Mouse (Mus musculus) kidney, embryonic 14.5 days (tissue): Measurements from ENCODE around the gene Sf3a1. TPM values are rescaled to one million over a fixed set of nuclear protein-coding genes. Genes with fewer than 3 reads are reported as not detected.

Source experiments
- ATAC-seq: fragments of 200-750 bp; cut with Nextera tagmentation; 2 replicates; pipeline ENCODE4 v1.8.0; 2017; ENCODE audit warnings: moderate number of reproducible peaks, mild to moderate bottlenecking, moderate TSS enrichment, moderate library complexity; ENCODE audit not compliant: low FRiP score, low TSS enrichment
- H3K27ac ChIP-seq: fragments of 300-500 bp; sonication (generic); 2 replicates; pipeline ENCODE4 v1.5.1; 2014; ENCODE audit warnings: low read depth, mild to moderate bottlenecking, low read length, moderate library complexity, mixed read lengths
- H3K27me3 ChIP-seq: fragments of 300-500 bp; sonication (generic); 2 replicates; pipeline ENCODE4 v1.6.1; 2014; ENCODE audit warnings: mild to moderate bottlenecking, low read length; ENCODE audit not compliant: control insufficient read depth, insufficient read depth
- H3K36me3 ChIP-seq: fragments of 300-500 bp; sonication (generic); 2 replicates; pipeline ENCODE4 v1.6.1; 2014; ENCODE audit warnings: low read length, mixed read lengths; ENCODE audit not compliant: control insufficient read depth, insufficient read depth
- H3K4me1 ChIP-seq: fragments of 300-500 bp; sonication (generic); 2 replicates; pipeline ENCODE4 v1.6.1; 2014; ENCODE audit warnings: low read length, mixed read lengths; ENCODE audit not compliant: control insufficient read depth, insufficient read depth
- H3K4me2 ChIP-seq: fragments of 300-500 bp; sonication (generic); replicated peaks from 2 replicates; pipeline ENCODE4 v1.6.1; 2014; ENCODE audit warnings: low read depth, mild to moderate bottlenecking, low read length
- H3K4me3 ChIP-seq: fragments of 300-500 bp; sonication (generic); 2 replicates; pipeline ENCODE4 v1.5.1; 2014; ENCODE audit warnings: mild to moderate bottlenecking, low read length
- H3K9ac ChIP-seq: fragments of 300-500 bp; sonication (generic); 2 replicates; pipeline ENCODE4 v1.6.1; 2014; ENCODE audit warnings: low read depth, mild to moderate bottlenecking, low read length, moderate library complexity
- H3K9me3 ChIP-seq: fragments of 300-500 bp; sonication (generic); 2 replicates; pipeline ENCODE4 v1.6.1; 2016; ENCODE audit warnings: low read length; ENCODE audit not compliant: control insufficient read depth
- WGBS: fragments of 180-500 bp; shearing (Covaris S2); extraction: QIAGEN DNeasy Blood & Tissue Kit; methylation state at CpG from one replicate; pipeline ENCODE4 v1.1.7; 2014; 5-methylcytosine and 5-hydroxymethylcytosine counted together
- polyA plus RNA-seq: library from polyadenylated mRNA; unstranded; fragments of >200 nt; fragmentation: Nextera tagmentation; extraction: Ambion mirVana; gene quantifications from 2 replicates; pipeline ENCODE4 v1.2.1, GENCODE M21; 2014

The Sf3a1 gene
- polyA plus RNA-seq, 1 experiment from 2014 or later, result 72.5 TPM

- H3K9me3 ChIP-seq, result no peaks in the 10 kb centered on the region
- no peaks in the 10 kb centered on the region for H3K36me3 ChIP-seq
- H3K4me2 ChIP-seq, result peak overlapping the region; percentile 80
- H3K4me1 ChIP-seq, result peaks cover 8% of the 10 kb centered on the region; the same call in 1 of the 2 replicates
- no peaks in the 10 kb centered on the region for H3K27me3 ChIP-seq
- H3K27ac ChIP-seq, result no peak overlapping the region
- 32% methylated on average over 3 of the region's 3 CpGs for WGBS
- H3K9ac ChIP-seq, result no peak overlapping the region
- peak overlapping the region; percentile 40; the same call in 1 of the 2 replicates for H3K4me3 ChIP-seq
- no peak for ATAC-seq
Measured at GRCm38 (mm10) chr11:4117372-4118071, 42.6 kb upstream of the Sf3a1 start.

DNA sequence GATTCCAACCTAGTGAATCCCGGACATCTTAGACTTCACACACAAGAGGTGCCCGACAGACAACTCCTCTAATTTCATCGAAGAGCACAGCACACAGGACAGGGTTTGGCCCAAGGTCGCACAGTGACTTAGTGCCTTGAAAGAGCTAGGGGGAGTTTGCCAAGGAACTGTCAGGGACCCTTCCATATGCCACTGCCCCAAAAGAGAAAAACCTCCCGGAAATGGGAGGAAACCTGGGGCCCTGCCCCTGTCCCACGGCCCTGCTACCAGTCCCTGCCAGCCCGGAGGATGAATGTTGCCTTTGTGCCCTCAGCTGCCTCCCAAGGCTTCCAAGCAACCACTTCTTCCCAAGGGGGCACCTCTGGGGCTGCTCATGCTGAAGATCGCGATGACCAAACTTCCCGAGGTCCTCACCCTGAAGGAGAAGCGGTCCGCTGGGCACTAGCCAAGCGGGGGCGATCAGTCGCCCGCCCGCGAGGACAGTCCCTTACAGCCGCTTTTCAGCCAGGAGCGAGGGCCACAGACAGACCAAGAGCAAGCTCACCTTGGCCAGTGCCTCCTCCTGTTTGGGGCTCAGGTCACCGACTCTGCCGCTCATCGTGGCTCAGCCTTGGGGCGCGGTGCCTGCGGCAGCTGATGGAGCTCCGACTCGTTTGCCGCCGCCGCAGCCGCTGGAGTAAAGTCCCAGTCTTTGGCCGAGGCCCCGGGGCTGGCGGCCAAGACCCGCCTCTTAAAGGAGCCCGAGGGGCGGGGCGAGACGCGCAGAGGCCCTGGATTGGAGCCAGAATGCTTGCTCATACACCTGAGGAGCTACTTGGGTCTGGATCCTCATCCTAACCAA lies 41.8 kb upstream of the Sf3a1 start:
- Histone ChIP-seq H3K4me1 (peaks cover 8% of the 10 kb centered on the region; the same call in 1 of the 2 replicates), H3K27me3 (no peaks in the 10 kb centered on the region), H3K36me3 (no peaks in the 10 kb centered on the region), H3K4me2 (peak overlapping the region; percentile 80), H3K27ac (no peak overlapping the region), H3K9ac (peak overlapping the region; percentile 60), H3K4me3 (peak overlapping the region; percentile 40), H3K9me3 (no peaks in the 10 kb centered on the region)
- peak; percentile 59 for ATAC-seq
- 3% methylated on average over 41 of the region's 41 CpGs for WGBS

DNA sequence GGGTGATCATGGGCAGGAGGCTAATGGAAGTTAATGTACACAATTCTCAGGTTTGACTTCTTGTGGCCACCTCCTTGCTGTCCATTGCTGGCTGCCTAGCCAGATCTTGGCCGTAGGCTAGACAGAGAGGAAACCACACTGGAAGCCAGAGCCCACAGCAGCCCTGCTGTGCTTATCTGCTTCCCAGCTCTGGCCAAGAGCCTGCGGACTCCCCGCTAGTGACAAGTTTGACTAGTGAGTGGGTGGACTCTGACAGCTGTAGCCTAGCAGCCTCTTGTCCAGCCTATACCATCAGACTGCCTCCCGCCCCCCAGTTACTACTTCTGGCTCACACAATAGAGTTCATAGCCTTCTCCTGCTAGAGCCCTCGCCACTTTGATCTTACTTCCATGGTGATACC lies 40.5 kb upstream of the Sf3a1 start:
- ATAC-seq, result no peak
- peaks cover 8% of the 10 kb centered on the region; the same call in 1 of the 2 replicates for H3K4me1 ChIP-seq
- no peak overlapping the region for H3K4me2 ChIP-seq
- no peaks in the 10 kb centered on the region for H3K9me3 ChIP-seq
- no peaks in the 10 kb centered on the region for H3K27me3 ChIP-seq
- WGBS, result 71% methylated on average over 5 of the region's 5 CpGs
- H3K9ac ChIP-seq, result no peak overlapping the region
- H3K27ac ChIP-seq, result no peak overlapping the region
- no peak overlapping the region for H3K4me3 ChIP-seq
- H3K36me3 ChIP-seq, result no peaks in the 10 kb centered on the region

DNA sequence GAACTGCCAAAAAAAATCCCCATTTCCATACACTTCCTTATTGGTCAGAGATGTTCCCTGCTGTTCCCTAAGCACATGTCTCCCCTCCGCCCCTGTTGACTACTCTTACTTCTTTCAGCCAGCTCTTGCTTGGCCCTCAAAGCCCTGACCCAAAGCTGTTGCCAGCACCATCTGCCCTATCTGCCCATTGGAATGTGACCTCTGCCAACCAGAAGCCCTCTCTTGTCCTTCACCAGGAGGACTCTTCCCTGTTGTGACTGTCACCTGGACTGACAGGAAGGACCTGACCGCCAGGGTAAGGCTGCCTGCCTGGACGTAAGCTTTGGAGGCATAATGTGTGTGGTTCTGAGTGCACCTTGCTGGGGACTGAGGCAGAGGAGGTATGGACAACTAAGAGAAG lies 38.5 kb upstream of the Sf3a1 start:
- ATAC-seq, result no peak

GRCm38 (mm10) chr11:4122226-4122625 lies 37.9 kb upstream of the Sf3a1 start:
- no peak overlapping the region for H3K27ac ChIP-seq
- no peaks in the 10 kb centered on the region for H3K27me3 ChIP-seq
- no peak overlapping the region for H3K9ac ChIP-seq
- WGBS, result 71% methylated on average over 5 of the region's 5 CpGs
- H3K4me3 ChIP-seq, result no peak overlapping the region
- H3K4me2 ChIP-seq, result no peak overlapping the region
- peaks cover 6% of the 10 kb centered on the region; the same call in 1 of the 2 replicates for H3K9me3 ChIP-seq
- H3K36me3 ChIP-seq, result no peaks in the 10 kb centered on the region
- no peak for ATAC-seq
- peaks cover 8% of the 10 kb centered on the region; the same call in 1 of the 2 replicates for H3K4me1 ChIP-seq

More for the DNA sequence above, 38.5 kb upstream of the Sf3a1 start:
- H3K4me1 ChIP-seq, result peaks cover 8% of the 10 kb centered on the region; the same call in 1 of the 2 replicates
- H3K9ac ChIP-seq, result no peak overlapping the region
- H3K4me2 ChIP-seq, result no peak overlapping the region
- no peaks in the 10 kb centered on the region for H3K27me3 ChIP-seq
- H3K27ac ChIP-seq, result no peak overlapping the region
- H3K36me3 ChIP-seq, result no peaks in the 10 kb centered on the region
- 81% methylated on average over 3 of the region's 3 CpGs for WGBS
- peaks cover 2% of the 10 kb centered on the region; the same call in 1 of the 2 replicates for H3K9me3 ChIP-seq
- H3K4me3 ChIP-seq, result no peak overlapping the region

DNA sequence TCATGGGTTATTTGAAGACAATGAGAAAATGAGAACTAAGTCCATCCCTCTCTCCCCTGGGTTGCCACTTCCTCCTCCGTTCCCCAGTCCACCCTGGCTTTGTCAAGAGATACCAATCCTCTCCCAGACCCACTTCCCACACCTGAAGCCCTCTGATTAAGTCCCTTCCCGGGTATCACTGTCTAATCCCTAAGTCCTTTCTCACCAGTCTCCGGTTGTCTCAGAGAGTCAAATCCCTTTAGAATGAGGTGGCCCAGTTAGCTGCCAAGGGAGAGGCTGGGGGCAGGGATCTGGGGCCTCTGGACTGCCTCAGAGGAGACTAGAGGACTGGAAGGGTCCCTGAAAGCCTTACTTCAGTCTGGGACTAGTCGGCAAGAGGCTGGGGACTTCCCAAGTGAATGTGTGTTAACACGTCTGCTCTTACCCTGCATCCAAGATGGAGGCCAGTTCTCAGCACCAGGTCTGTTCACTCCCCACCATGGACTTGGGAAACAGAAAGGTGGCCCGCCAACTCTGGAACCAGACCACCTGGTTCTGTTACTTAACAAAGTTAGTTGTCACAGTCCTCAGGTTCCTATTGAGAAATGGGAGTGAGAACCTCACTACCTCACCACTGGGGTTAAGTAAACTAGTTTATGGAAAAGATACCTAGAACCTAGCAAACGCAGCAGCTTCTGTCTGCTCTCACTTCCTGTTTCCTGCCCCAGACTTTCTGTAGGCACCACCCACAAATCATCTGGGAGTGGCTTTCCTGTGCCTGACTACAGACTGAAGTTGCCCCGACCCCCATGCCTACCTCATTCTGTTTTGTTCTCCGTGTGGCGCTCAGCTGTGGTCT lies 37.2 kb upstream of the Sf3a1 start, which contains the start of gene Sec14l2:
TSS of gene Sec14l2 (minus strand) at position 674 of the 838 bp plus-strand sequence.
- WGBS, result 83% methylated on average over 10 of the region's 10 CpGs
- H3K9me3 ChIP-seq, result peaks cover 6% of the 10 kb centered on the region; the same call in 1 of the 2 replicates
- H3K36me3 ChIP-seq, result no peaks in the 10 kb centered on the region
- peaks cover 4% of the 10 kb centered on the region; the same call in 1 of the 2 replicates for H3K4me1 ChIP-seq
- no peak within 1 kb of the TSS for H3K27ac ChIP-seq
- no peak within 1 kb of the TSS for H3K4me2 ChIP-seq
- no peak within 1 kb of the TSS for H3K4me3 ChIP-seq
- no peak for ATAC-seq
- H3K27me3 ChIP-seq, result no peaks in the 10 kb centered on the region
- no peak within 1 kb of the TSS for H3K9ac ChIP-seq

DNA sequence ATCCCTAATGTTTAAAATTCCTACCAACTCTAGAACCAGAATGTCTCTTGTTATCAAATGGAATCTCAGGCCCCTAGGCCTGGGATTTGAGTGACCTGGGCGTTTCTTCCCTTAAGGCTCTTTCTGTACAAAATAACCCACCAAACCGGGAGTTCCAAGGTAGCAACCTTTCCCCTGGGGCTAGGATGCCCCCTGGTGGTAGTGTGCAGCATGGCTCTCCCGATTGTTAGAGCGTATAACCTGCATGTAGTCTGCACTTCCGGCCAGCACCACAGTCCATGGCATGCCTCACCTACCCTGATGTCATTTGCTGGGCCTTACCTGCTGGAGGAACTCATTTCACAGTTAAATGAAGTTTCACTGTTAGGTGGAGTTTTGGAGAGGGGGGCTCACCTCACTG lies 36.2 kb upstream of the Sf3a1 start:
- no peak overlapping the region for H3K27ac ChIP-seq
- H3K4me1 ChIP-seq, result 0 out of 2 replicates have a peak, but pooled peaks cover 1% of the 10 kb centered on the region
- no peak overlapping the region for H3K4me3 ChIP-seq
- ATAC-seq, result no peak
- H3K9ac ChIP-seq, result no peak overlapping the region
- 65% methylated on average over 5 of the region's 5 CpGs for WGBS
- H3K9me3 ChIP-seq, result peaks cover 6% of the 10 kb centered on the region; the same call in 1 of the 2 replicates
- H3K4me2 ChIP-seq, result no peak overlapping the region
- no peaks in the 10 kb centered on the region for H3K36me3 ChIP-seq
- H3K27me3 ChIP-seq, result no peaks in the 10 kb centered on the region

DNA sequence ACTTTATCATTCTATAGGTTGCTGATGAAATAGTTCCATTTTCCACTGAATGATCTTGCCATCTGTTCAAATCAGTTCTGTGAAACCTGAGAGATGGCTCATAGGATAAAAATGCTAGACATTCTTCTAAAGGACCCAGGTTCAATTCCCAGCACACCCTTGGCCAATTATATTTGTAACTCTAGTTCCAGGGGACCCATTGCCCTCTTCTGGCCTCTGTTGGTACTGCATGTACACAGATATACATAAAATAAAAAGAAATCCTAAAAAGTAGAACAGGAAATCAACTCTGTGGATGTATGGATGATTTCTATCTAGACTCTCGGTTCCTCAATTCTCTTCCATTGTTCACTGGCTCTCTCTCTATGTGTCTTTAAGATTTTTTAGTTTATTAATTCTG lies 33.1 kb upstream of the Sf3a1 start:
- Histone ChIP-seq H3K27ac (no peak overlapping the region), H3K9me3 (peaks cover 6% of the 10 kb centered on the region; the same call in 1 of the 2 replicates), H3K4me2 (no peak overlapping the region), H3K36me3 (no peaks in the 10 kb centered on the region), H3K4me1 (no peaks in the 10 kb centered on the region), H3K27me3 (no peaks in the 10 kb centered on the region), H3K9ac (no peak overlapping the region), H3K4me3 (no peak overlapping the region)
- WGBS, result 89% methylated on average over 1 of the region's 1 CpGs
- ATAC-seq, result no peak
